Mouse (Mus musculus) urinary bladder, postnatal 10 days (tissue): ENCODE data around the gene Ddx50.
"Not testable (repeated sequence)": the region's sequence is repeated elsewhere in the genome, so short reads cannot be mapped to it uniquely, and the experiment has no call there.

Source experiments
- DNase-seq: peaks from one replicate; pipeline ENCODE4 v3.0.0; 2022; ENCODE audit warnings: low spot score

Ddx50 gene

GRCm38 (mm10) chr10:62601053-62601791 is 49.8 kb downstream of the Ddx50 start:
- DNase-seq, result no peak

- DNase-seq, result no peak
Observed at GRCm38 (mm10) chr10:62600056-62600455, 51.0 kb downstream of the Ddx50 start.

GRCm38 (mm10) chr10:62599311-62599710 is 51.7 kb downstream of the Ddx50 start:
- DNase-seq, result not testable (repeated sequence)

- no peak for DNase-seq
Observed at GRCm38 (mm10) chr10:62592496-62592895, 58.5 kb downstream of the Ddx50 start.

- peak; percentile 42 for DNase-seq
Observed at GRCm38 (mm10) chr10:62590200-62590599, 60.8 kb downstream of the Ddx50 start.

- no peak for DNase-seq
Observed at GRCm38 (mm10) chr10:62588616-62589015, 62.4 kb downstream of the Ddx50 start.

GRCm38 (mm10) chr10:62583245-62583644 is 67.8 kb downstream of the Ddx50 start:
- no peak for DNase-seq

- DNase-seq, result no peak
Observed at GRCm38 (mm10) chr10:62582701-62583100, 68.3 kb downstream of the Ddx50 start.

GRCm38 (mm10) chr10:62582263-62582662 is 68.8 kb downstream of the Ddx50 start:
- DNase-seq, result no peak

- DNase-seq, result not testable (repeated sequence)
Observed at GRCm38 (mm10) chr10:62579129-62579528, 71.9 kb downstream of the Ddx50 start.

GRCm38 (mm10) chr10:62578338-62579100 is 72.5 kb downstream of the Ddx50 start, which contains the start of gene Kif1bp:
Gene Kif1bp (minus strand): TSS chr10:62578457.
- DNase-seq, result peak; percentile 91

- DNase-seq, result no peak
Observed at GRCm38 (mm10) chr10:62577673-62578337, 73.2 kb downstream of the Ddx50 start.

GRCm38 (mm10) chr10:62575001-62575400 is 76.0 kb downstream of the Ddx50 start:
- DNase-seq, result no peak

- no peak for DNase-seq
Observed at GRCm38 (mm10) chr10:62570126-62570871, 80.7 kb downstream of the Ddx50 start.

- DNase-seq, result no peak
Observed at GRCm38 (mm10) chr10:62568861-62569260, 82.2 kb downstream of the Ddx50 start.
